Comparison of ENCODE assay signal across 22 mouse cellular contexts in the genomic region with DNA sequence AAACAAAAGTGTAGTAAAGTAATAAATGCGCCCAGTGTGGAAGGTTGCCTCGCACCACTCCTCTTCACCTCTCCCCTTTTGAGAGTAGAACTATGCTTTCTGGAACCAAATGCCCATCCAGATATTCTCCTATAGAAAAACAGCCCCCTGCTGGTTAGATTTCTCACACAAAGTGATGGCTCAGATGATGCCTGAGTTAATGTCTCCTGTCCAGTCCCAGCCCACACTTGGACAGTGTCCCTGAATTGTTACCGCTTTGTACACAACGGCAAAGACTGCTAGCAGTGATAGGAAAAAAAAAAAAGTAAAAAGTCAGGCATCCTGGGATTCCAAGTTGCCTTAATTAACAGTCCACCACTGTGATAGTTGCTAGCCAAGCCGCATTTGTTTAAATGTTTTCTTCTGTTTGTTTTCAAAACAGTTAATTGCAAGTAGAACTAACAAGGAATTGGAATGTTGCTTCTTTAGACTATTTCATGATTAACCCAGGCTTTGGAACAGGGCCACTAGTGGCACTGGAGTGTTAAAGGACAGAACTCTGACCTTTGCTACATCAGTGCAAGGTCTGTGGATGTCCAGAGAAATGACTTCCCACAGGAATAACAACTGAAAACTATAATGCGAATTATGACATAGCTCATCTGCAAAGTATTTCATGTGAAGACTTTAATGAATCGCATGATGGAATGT. TPM values are rescaled to one million over a fixed set of nuclear protein-coding genes. Genes with fewer than 3 reads are reported as not detected.
A peak's percentile ranks its signal among the peaks of the same experiment; 100 is the strongest.
DNase-seq lines count a peak whose midpoint lies in the region; ATAC-seq lines count a peak whose summit lies in the region.
"Had no signal": no experiment of that assay in that cellular context is flagged by ENCODE, and none has a peak within 500 bp of the region (broad histone marks: within the 10 kb centered on the region; RNA-seq: fewer than 3 reads in every experiment).

No protein-coding gene starts in this region.

- peak overlapping the region; percentile 51 for H3K27ac ChIP-seq in liver, embryonic 16.5 days (ENCODE audit: low read length)
- no peak overlapping the region for H3K27ac ChIP-seq in liver, embryonic 11.5 days (ENCODE audit: low read depth, low read length)
- 0 out of 2 replicates have a peak overlapping the region, but pooled peaks have one; percentile 9 for H3K27ac ChIP-seq in kidney, embryonic 15.5 days
- H3K27ac ChIP-seq: heart, embryonic 10.5 days; lung, embryonic 15.5 days; midbrain, embryonic 10.5 days; stomach, embryonic 15.5 days had no signal

- 60% methylated on average over 7 of the region's 7 CpGs for WGBS in liver, embryonic 16.5 days (ENCODE audit: insufficient replicate concordance)
- WGBS in liver, embryonic 11.5 days: 82% methylated on average over 7 of the region's 7 CpGs
- WGBS in kidney, embryonic 15.5 days: 78% methylated on average over 7 of the region's 7 CpGs

- H3K9ac ChIP-seq in liver, embryonic 16.5 days (ENCODE audit: low read depth, low read length): no peak overlapping the region
- no peak overlapping the region for H3K9ac ChIP-seq in liver, embryonic 11.5 days (ENCODE audit: low read depth, low read length)
- H3K9ac ChIP-seq in kidney, embryonic 15.5 days: no peak overlapping the region
- H3K9ac ChIP-seq: lung, embryonic 15.5 days; stomach, embryonic 15.5 days had no signal

- no peak overlapping the region for H3K4me3 ChIP-seq in liver, embryonic 16.5 days (ENCODE audit: low read depth, low read length)
- H3K4me3 ChIP-seq in liver, embryonic 11.5 days (ENCODE audit: low read depth, low read length): no peak overlapping the region
- no peak overlapping the region for H3K4me3 ChIP-seq in kidney, embryonic 15.5 days (replicated peaks)
- H3K4me3 ChIP-seq: heart, embryonic 10.5 days; lung, embryonic 15.5 days; midbrain, embryonic 10.5 days; myocyte; stomach, embryonic 15.5 days had no signal

- H3K4me1 ChIP-seq in liver, embryonic 16.5 days (ENCODE audit: control insufficient read depth, low read depth, low read length): no peaks in the 10 kb centered on the region
- H3K4me1 ChIP-seq in liver, embryonic 11.5 days (replicated peaks; ENCODE audit: control insufficient read depth, insufficient read depth, low read length): no peaks in the 10 kb centered on the region
- no peaks in the 10 kb centered on the region for H3K4me1 ChIP-seq in kidney, embryonic 15.5 days
- H3K4me1 ChIP-seq: heart, embryonic 10.5 days; lung, embryonic 15.5 days; midbrain, embryonic 10.5 days; stomach, embryonic 15.5 days had no signal

- peak; percentile 85 for ATAC-seq in liver, embryonic 16.5 days (ENCODE audit: low read depth)
- no peak for ATAC-seq in liver, embryonic 11.5 days (replicated peaks; ENCODE audit: low FRiP score)
- ATAC-seq in kidney, embryonic 15.5 days (replicated peaks; ENCODE audit: low FRiP score): no peak
- ATAC-seq: hindbrain, embryonic 16.5 days had no signal

- H3K9me3 ChIP-seq in liver, embryonic 16.5 days (replicated peaks; ENCODE audit: control insufficient read depth, low read length): no peaks in the 10 kb centered on the region
- no peaks in the 10 kb centered on the region for H3K9me3 ChIP-seq in liver, embryonic 11.5 days (ENCODE audit: control insufficient read depth, low read length)
- H3K9me3 ChIP-seq in kidney, embryonic 15.5 days (replicated peaks): no peaks in the 10 kb centered on the region
- H3K9me3 ChIP-seq: heart, embryonic 10.5 days; lung, embryonic 15.5 days; midbrain, embryonic 10.5 days; stomach, embryonic 15.5 days had no signal

- DNase-seq in adrenal gland, adult 2 months: peak; percentile 28
- no peak for DNase-seq in adrenal gland, adult 18-20 months (ENCODE audit: low spot score in 2 of 2)
- DNase-seq in liver, embryonic 11.5 days (ENCODE audit: low spot score): no peak
- DNase-seq in lung, postnatal 14 days: peak; percentile 5
- DNase-seq in cerebellum, adult 9-10 months: no peak
- DNase-seq in urinary bladder, adult 2 months (ENCODE audit: low spot score): no peak
- DNase-seq: cerebellum, postnatal 25 days; gastrocnemius, postnatal 10 days; heart, postnatal 14 days; layer of hippocampus, adult 9-11 months; spleen, adult 18-20 months; thymus, postnatal 14 days had no signal

- no peak overlapping the region for H3K4me2 ChIP-seq in liver, embryonic 16.5 days (ENCODE audit: low read depth, low read length)
- H3K4me2 ChIP-seq in liver, embryonic 11.5 days: no peak overlapping the region
- H3K4me2 ChIP-seq in kidney, embryonic 15.5 days: no peak overlapping the region
- H3K4me2 ChIP-seq: lung, embryonic 15.5 days; stomach, embryonic 15.5 days had no signal

- no peaks in the 10 kb centered on the region for H3K36me3 ChIP-seq in liver, embryonic 16.5 days (ENCODE audit: control insufficient read depth, insufficient read depth)
- no peaks in the 10 kb centered on the region for H3K36me3 ChIP-seq in liver, embryonic 11.5 days (ENCODE audit: control insufficient read depth, insufficient read depth, low read length)
- H3K36me3 ChIP-seq in kidney, embryonic 15.5 days: no peaks in the 10 kb centered on the region
- H3K36me3 ChIP-seq: heart, embryonic 10.5 days; lung, embryonic 15.5 days; midbrain, embryonic 10.5 days; stomach, embryonic 15.5 days had no signal

- no peaks in the 10 kb centered on the region for H3K27me3 ChIP-seq in liver, embryonic 16.5 days (ENCODE audit: control insufficient read depth, insufficient read depth, low read depth, low read length)
- H3K27me3 ChIP-seq in liver, embryonic 11.5 days (replicated peaks; ENCODE audit: control insufficient read depth, insufficient read depth, low read length): no peaks in the 10 kb centered on the region
- no peaks in the 10 kb centered on the region for H3K27me3 ChIP-seq in kidney, embryonic 15.5 days
- H3K27me3 ChIP-seq: lung, embryonic 15.5 days; stomach, embryonic 15.5 days had no signal

RNA-seq across cellular contexts. Expression of a gene that starts 29.7 kb away (rescaled TPM):
- under 1 TPM; 0.17 to 0.29 TPM for total RNA-seq in adrenal gland, adult 2 months (2021)
- 0.03 and 0.15 TPM in 2 replicates for polyA plus RNA-seq in adrenal gland, adult 2 months (2012; rRNA removed)
- total RNA-seq in adrenal gland, adult 18-20 months (2021): under 1 TPM; 0.13 to 0.35 TPM
- 0.05 and 0.19 TPM in 2 replicates for polyA plus RNA-seq in liver, embryonic 16.5 days (2015; fragmentation: Nextera tagmentation; extraction: Ambion mirVana)
- 0.10 TPM in 1 of 2 replicates, not detected in the other for polyA plus RNA-seq in liver, embryonic 11.5 days (2014; fragmentation: Nextera tagmentation; extraction: Ambion mirVana)
- polyA plus RNA-seq in kidney, embryonic 15.5 days (2015; fragmentation: Nextera tagmentation; extraction: Ambion mirVana): 0.10 and 0.18 TPM in 2 replicates
- 0.01 and 0.08 TPM in 2 replicates for polyA plus RNA-seq in urinary bladder, adult 2 months (2012; rRNA removed)
- total RNA-seq: left cerebral cortex, postnatal 10 days; neutrophil, adult 5-6 weeks had no signal
- polyA plus RNA-seq: lung, embryonic 15.5 days had no signal

Comparison
In these comparisons a context has a peak if more than half of its experiments do, and no peak if none do; other contexts are left out.
1. DNase-seq: peak in adrenal gland, adult 2 months (single experiment) and lung, postnatal 14 days (single experiment); none in adrenal gland, adult 18-20 months (0 of 2), liver, embryonic 11.5 days (single experiment), cerebellum, adult 9-10 months (single experiment) and urinary bladder, adult 2 months (single experiment).